Mouse (Mus musculus) left cerebral cortex, adult 9 months (tissue): ENCODE measurements around the gene Wls.

Source experiments
- DNase-seq, 2 experiments: peaks; one replicate each; pipeline ENCODE4 v3.0.0; 2022; ENCODE audit warnings: low spot score in 2 of 2

Wls gene

GRCm38 (mm10) chr3:159839481-159839880, at the start of gene Wls:
Gene Wls (plus strand): TSS chr3:159839672.
- DNase-seq = peak in 1 of 2 experiments; percentile 56

GRCm38 (mm10) chr3:159789781-159790180, 49.7 kb upstream of the Wls start:
- no peak for DNase-seq

DNA sequence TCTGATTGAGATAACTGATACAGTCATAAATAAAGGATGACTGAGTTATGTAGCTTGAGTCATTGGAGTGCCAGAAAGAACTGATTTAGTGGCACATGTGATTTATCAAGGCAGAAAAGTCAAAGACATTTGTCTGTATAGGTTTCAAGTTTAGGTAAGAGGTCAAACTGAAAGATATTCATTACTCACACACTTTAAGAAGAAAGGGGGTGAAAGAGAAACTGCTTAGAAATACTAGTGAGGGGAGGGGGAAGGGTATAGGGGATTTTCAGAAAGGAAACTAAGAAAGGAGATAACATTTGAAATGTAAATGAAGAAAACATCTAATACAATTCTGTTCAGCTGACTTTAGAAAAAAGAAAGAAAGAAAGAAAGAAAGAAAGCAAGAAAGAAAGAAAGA, 7.9 kb upstream of the Wls start:
- no peak for DNase-seq

GRCm38 (mm10) chr3:159840002-159840816, 737 bp downstream of the Wls start:
- peak in 1 of 2 experiments; percentile 34 for DNase-seq

DNA sequence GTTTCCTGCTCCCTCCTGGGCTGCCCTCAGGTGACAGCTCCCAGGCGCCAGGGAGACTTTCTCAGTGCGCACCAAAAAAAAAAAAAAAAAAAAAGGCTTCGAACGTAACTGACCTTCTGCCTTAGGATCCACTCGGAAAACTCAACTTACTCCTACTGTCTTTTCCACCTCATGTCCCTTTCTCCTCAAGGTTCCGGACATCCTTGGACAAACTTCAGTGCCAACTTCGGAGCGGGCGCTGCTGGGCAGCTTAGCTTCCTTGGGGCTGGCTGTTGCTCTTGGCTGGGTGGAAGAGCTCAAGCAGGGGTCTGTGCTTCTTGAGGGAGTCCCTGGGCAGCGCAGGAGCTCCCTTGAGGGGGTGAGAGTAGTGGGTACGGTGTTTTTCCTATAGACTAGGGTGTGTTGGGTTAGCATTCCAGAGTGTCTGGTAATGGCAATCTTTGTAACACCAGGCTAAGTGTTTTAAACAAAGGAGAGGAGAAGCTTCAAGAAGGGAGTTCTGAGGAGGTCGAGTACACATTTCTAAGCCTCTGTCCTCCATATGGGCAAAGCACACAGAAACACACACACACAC, 1.4 kb downstream of the Wls start:
- DNase-seq = peak in 1 of 2 experiments; percentile 11

GRCm38 (mm10) chr3:159841458-159841857, 2.0 kb downstream of the Wls start:
- peak in 1 of 2 experiments; percentile 10 for DNase-seq

GRCm38 (mm10) chr3:159843135-159843534, 3.7 kb downstream of the Wls start:
- no peak for DNase-seq

GRCm38 (mm10) chr3:159847410-159848016, 8.0 kb downstream of the Wls start:
- DNase-seq = no peak

DNA sequence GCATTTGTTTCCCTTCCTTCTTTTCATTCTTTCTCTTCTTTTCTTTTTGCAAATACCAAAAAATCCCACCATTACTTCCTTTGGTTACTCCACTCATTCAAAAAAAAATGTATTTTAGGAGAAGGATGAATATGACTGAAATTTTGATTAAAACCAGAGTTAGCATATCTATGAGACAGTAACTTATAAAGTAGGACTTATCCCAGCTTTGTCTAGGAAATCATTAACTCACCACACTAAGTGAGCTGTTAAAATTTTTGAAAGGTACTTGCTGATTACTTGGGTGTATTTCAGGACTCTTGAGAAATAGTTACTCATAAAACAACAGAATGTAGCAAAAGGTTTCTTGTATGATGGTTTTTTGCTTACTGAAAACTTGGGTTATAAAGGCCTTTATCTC, 8.7 kb downstream of the Wls start:
- no peak for DNase-seq

DNA sequence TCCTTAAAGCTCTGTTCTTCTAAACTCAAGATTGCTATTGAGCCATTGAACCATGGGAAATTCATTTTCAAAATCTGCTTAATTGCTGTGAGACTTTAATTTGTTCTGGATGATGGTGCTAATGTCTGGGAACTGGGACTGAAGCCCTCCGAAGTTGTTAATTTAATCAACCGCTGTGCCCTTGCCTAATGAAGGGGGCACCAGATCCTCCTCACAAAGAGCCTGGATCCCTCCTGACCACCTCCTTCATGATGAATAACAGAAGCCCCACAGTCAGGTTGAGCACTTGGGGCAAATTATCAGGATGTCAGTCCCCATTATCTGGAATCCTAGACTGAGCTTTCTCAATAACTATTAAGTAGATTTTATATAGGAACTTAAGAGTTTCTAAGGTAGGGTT, 12.0 kb downstream of the Wls start:
- DNase-seq = no peak

DNA sequence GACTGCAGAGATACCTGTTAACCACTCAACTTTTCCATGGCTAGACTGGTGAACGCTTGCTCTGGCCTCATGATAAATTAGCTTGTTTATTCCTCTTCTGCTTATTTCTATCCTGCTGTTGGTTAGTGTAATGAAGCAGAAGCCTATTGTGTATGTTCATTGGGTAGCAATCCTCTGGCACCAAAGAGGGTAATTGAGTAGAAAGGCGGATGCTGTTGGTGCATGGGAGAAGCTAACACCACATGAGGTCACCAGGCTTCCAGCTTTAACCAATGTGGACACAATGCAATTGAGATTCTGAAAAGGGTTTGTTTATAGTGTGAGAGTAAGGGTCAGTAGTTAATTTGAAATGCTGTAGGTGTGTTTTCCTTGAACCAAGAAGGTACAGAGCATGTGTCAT, 12.5 kb downstream of the Wls start:
- no peak for DNase-seq

DNA sequence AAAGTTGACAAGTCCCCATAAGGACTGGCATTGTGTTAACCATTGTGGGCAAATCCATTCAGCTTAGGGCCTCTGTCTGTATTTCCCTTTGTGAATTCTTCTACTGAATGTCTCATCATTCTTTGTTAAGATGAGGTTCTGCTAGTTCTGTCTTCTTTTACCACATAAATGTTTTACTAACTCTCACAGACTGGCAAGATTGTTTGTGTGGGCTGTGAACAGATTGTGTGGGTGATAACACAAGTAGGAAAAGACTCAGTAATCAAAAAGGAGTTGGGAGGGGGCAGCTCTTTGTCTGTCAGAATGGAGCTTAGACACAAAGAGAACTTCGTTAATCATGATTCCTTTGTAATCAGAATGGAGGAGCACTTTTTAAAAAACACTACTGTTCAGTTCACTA, 17.6 kb downstream of the Wls start:
- DNase-seq = no peak

GRCm38 (mm10) chr3:159865691-159866090, 26.2 kb downstream of the Wls start:
- DNase-seq = no peak

- no peak for DNase-seq
These were observed 39.5 kb downstream of the Wls start for GRCm38 (mm10) chr3:159878983-159879382.

DNA sequence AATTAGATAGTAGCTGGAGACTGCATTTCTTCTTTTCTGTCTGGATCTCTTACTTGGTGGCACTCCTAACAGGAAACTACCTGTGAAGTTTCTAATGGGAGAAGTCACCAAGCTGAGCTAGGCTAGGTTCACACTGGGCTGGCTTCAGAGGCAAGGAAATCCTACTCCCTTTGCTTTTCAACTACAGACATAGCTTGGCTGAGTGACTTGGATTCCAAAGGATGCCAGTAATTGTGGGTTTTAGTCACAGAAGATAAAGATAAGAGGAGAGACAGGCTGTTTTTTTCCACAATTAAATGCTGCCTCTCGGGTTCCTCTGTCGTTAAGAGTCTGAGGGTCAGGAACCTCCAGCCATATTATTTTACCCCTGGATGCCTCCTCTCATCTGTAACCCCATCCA, 43.9 kb downstream of the Wls start:
- no peak for DNase-seq

DNA sequence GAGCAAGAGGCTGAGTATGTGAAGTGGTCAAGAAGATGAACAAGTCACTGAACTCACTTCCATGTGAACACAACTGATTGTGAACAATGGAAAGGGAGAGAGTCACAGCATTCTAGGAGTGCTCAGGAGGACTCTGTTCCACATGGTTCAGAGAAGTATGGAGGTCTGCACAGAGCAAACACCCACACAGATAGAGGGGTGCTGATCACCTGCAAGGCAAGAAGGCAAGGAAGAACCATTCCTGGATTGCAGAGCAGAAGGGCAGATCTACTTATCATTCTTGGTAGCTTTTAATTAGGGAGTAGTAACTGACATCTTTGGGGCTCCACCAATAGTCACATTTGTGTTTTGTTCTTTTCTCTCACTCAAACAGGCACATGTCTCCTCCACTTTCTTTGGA, 45.3 kb downstream of the Wls start:
- DNase-seq = no peak

- peak; percentile 80 to 86 for DNase-seq
These were observed 45.8 kb downstream of the Wls start for GRCm38 (mm10) chr3:159885271-159885670.

GRCm38 (mm10) chr3:159885781-159886400, 46.4 kb downstream of the Wls start:
- DNase-seq = peak in 1 of 2 experiments; percentile 23

DNA sequence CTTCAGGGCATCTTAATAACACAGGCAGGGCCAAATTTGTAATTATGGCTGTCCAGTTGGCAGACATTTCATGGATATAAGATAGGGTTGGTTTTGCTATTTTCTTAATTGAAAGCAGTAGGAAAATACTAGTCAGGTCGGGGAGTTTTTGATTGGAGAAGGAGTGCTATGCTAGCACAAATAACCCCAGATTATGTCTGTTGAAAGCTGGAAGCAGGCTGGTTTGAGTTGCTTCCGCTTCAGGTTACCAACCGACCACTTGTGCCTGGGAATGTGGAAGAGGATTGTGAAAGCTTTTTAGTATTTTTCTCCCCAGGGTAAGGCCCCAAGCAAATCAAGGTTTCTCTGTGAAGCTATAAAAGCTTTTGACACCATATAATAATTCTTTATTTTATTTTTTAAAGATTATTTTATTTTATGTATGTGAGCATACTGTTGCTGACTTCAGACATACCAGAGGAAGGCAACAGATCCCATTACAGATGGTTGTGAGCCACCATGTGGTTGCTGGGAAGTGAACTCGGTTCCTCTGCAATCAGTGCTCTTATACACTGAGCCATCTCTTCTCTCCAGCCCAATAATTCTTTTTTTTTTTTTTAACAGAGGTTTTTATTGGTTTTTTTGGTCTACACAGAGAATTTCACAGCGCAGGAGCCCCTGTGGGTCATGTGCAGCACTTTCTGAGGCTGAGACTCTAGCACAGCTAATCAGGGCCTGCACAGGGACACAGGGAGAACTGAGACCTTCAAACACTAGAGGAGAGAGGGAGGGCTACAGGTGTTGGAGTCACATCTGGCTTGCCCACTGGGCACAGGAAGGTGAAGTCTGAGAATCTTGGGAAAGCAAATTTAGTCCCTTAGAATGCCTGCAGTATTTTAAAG, 50.9 kb downstream of the Wls start:
- DNase-seq = no peak

GRCm38 (mm10) chr3:159891057-159891752, 51.7 kb downstream of the Wls start:
- DNase-seq = no peak

DNA sequence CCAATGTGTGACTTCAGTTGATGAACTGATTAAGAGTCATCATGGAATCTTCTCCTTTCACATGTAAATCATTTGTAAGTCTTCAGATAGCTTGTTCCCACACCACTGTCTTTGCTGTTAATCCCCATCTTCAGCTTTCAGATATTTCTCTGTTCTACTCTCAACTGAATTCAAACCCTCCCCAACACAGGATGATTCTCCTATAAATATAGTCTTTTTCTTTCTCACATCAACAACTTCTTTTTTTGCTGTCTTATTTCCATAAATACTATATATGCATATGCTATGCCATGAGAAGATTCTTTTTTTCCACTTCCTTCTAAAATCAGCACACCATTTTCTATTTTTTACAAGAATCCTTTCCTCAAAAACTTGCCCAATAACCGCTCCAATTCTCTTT, 67.9 kb downstream of the Wls start:
- DNase-seq = no peak
